Mouse (Mus musculus) cerebellum, postnatal 4 days (tissue): ENCODE measurements at regions not wholly inside any gene's neighbourhood (a gene's known extent, or its start where the extent isn't known, plus 50 kb on each side); places are given as distances from the start of the nearest gene placed in this dataset.

Experiments
- DNase-seq, 2 experiments: peaks; one replicate each; pipeline ENCODE4 v3.0.0; 2022; ENCODE audit warnings: low spot score in 2 of 2, mixed read lengths in 1 of 2

GRCm38 (mm10) chr12:26783800-26784199, 314.8 kb downstream of the Cmpk2 start:
- DNase-seq, result no peak

- DNase-seq, result peak in 1 of 2 experiments; percentile 51
Observed at GRCm38 (mm10) chr12:26781537-26781936, 312.5 kb downstream of the Cmpk2 start.

- DNase-seq, result no peak
Observed at GRCm38 (mm10) chr12:26778796-26779195, 309.8 kb downstream of the Cmpk2 start.

GRCm38 (mm10) chr12:26776986-26777385, 308.0 kb downstream of the Cmpk2 start:
- DNase-seq, result no peak

- no peak for DNase-seq
Observed at GRCm38 (mm10) chr12:26774016-26774415, 305.0 kb downstream of the Cmpk2 start.

GRCm38 (mm10) chr12:26770753-26771583, 302.0 kb downstream of the Cmpk2 start:
- DNase-seq, result no peak

- DNase-seq, result no peak
Observed at GRCm38 (mm10) chr12:26767551-26767950, 298.5 kb downstream of the Cmpk2 start.

- no peak for DNase-seq
Observed at GRCm38 (mm10) chr12:26758657-26759325, 289.8 kb downstream of the Cmpk2 start.

GRCm38 (mm10) chr12:26756284-26756683, 287.3 kb downstream of the Cmpk2 start:
- DNase-seq, result no peak

GRCm38 (mm10) chr12:26754611-26755010, 285.6 kb downstream of the Cmpk2 start:
- DNase-seq, result no peak

- no peak for DNase-seq
Observed at GRCm38 (mm10) chr12:26734558-26734897, 265.5 kb downstream of the Cmpk2 start.

GRCm38 (mm10) chr12:26733822-26734557, 265.0 kb downstream of the Cmpk2 start:
- DNase-seq, result peak in 1 of 2 experiments; percentile 33

- no peak for DNase-seq
Observed at GRCm38 (mm10) chr12:26723399-26723798, 254.4 kb downstream of the Cmpk2 start.

GRCm38 (mm10) chr12:26698838-26699237, 229.8 kb downstream of the Cmpk2 start:
- peak in 1 of 2 experiments; percentile 5 for DNase-seq

GRCm38 (mm10) chr12:26688048-26688447, 219.0 kb downstream of the Cmpk2 start:
- DNase-seq, result no peak

GRCm38 (mm10) chr12:26680568-26680947, 211.6 kb downstream of the Cmpk2 start:
- no peak for DNase-seq

- peak in 1 of 2 experiments; percentile 5 for DNase-seq
Observed at GRCm38 (mm10) chr12:26679887-26680567, 211.0 kb downstream of the Cmpk2 start.

- no peak for DNase-seq
Observed at GRCm38 (mm10) chr12:26665466-26665865, 196.5 kb downstream of the Cmpk2 start.

GRCm38 (mm10) chr12:26654251-26654650, 185.2 kb downstream of the Cmpk2 start:
- no peak for DNase-seq

- no peak for DNase-seq
Observed at GRCm38 (mm10) chr12:26653781-26654180, 184.8 kb downstream of the Cmpk2 start.

- no peak for DNase-seq
Observed at GRCm38 (mm10) chr12:26646141-26646540, 177.1 kb downstream of the Cmpk2 start.
